ENCODE assay signal across 14 mouse cellular contexts in the genomic region with DNA sequence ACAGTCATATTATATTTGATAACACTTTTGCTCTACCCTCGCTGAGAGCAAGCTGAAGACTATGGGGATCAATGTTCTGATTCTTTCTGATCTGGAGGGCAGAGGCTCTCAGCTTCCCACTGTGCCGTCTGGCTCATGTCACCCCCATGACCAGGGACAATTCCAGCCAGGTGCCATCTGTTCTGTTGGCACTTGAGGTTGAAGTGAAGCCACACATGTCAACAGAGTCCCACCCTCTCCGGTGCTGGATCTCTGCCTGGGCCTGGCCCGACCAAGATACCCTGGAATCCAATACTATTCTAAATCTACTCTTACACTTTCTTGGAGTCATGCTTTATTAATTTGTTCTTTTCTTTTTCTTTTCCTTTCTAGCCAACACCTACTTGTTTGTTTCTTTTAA.
DNase-seq lines count a peak whose midpoint lies in the region; ATAC-seq and TF ChIP-seq lines count a peak whose summit lies in the region.
"Had no signal": no experiment of that assay in that cellular context is flagged by ENCODE, and none has a peak within 500 bp of the region (broad histone marks: within the 10 kb centered on the region; RNA-seq: fewer than 3 reads in every experiment).

No protein-coding gene starts in this region.

- no peaks in the 10 kb centered on the region for H3K9me3 ChIP-seq in forebrain, embryonic 16.5 days (ENCODE audit: control insufficient read depth, low read length)
- H3K9me3 ChIP-seq in forebrain, embryonic 15.5 days: no peaks in the 10 kb centered on the region
- H3K9me3 ChIP-seq in midbrain, postnatal 0 days (ENCODE audit: low read length): no peaks in the 10 kb centered on the region
- H3K9me3 ChIP-seq in midbrain, embryonic 10.5 days (replicated peaks): no peaks in the 10 kb centered on the region
- no peaks in the 10 kb centered on the region for H3K9me3 ChIP-seq in midbrain, embryonic 14.5 days (ENCODE audit: control insufficient read depth, low read length)
- H3K9me3 ChIP-seq: kidney, embryonic 15.5 days had no signal

- H3K27me3 ChIP-seq in forebrain, embryonic 16.5 days (replicated peaks; ENCODE audit: control insufficient read depth, insufficient read depth, low read length): no peaks in the 10 kb centered on the region
- no peaks in the 10 kb centered on the region for H3K27me3 ChIP-seq in forebrain, embryonic 15.5 days
- no peaks in the 10 kb centered on the region for H3K27me3 ChIP-seq in midbrain, postnatal 0 days (ENCODE audit: insufficient read depth, low read length)
- no peaks in the 10 kb centered on the region for H3K27me3 ChIP-seq in midbrain, embryonic 10.5 days (ENCODE audit: low read depth, poor library complexity, severe bottlenecking)
- no peaks in the 10 kb centered on the region for H3K27me3 ChIP-seq in midbrain, embryonic 14.5 days (ENCODE audit: control insufficient read depth, insufficient read depth, low read length)
- H3K27me3 ChIP-seq: kidney, embryonic 15.5 days had no signal

- H3K36me3 ChIP-seq in forebrain, embryonic 16.5 days (ENCODE audit: control insufficient read depth, insufficient read depth): no peaks in the 10 kb centered on the region
- no peaks in the 10 kb centered on the region for H3K36me3 ChIP-seq in forebrain, embryonic 15.5 days
- H3K36me3 ChIP-seq in midbrain, postnatal 0 days (ENCODE audit: insufficient read depth, low read length): no peaks in the 10 kb centered on the region
- H3K36me3 ChIP-seq in midbrain, embryonic 10.5 days: no peaks in the 10 kb centered on the region
- H3K36me3 ChIP-seq in midbrain, embryonic 14.5 days (ENCODE audit: control insufficient read depth, insufficient read depth, low read length): no peaks in the 10 kb centered on the region
- H3K36me3 ChIP-seq: kidney, embryonic 15.5 days had no signal

- no peak overlapping the region for H3K27ac ChIP-seq in forebrain, embryonic 16.5 days (ENCODE audit: low read length)
- H3K27ac ChIP-seq in forebrain, embryonic 15.5 days (replicated peaks): no peak overlapping the region
- H3K27ac ChIP-seq in midbrain, postnatal 0 days (ENCODE audit: low read depth, low read length): no peak overlapping the region
- no peak overlapping the region for H3K27ac ChIP-seq in midbrain, embryonic 10.5 days (replicated peaks)
- no peak overlapping the region for H3K27ac ChIP-seq in midbrain, embryonic 14.5 days (replicated peaks; ENCODE audit: low read depth, low read length)
- H3K27ac ChIP-seq: kidney, embryonic 15.5 days had no signal

- 0 out of 2 replicates have a peak, but pooled peaks have one; percentile 31 for ATAC-seq in forebrain, embryonic 16.5 days
- ATAC-seq in forebrain, embryonic 15.5 days (replicated peaks): no peak
- no peak for ATAC-seq in midbrain, postnatal 0 days (ENCODE audit: low FRiP score)
- ATAC-seq in midbrain, embryonic 14.5 days (ENCODE audit: low FRiP score, low TSS enrichment): no peak
- ATAC-seq: activated CD4-positive, CD25-positive, alpha-beta regulatory T cell, adult 4 months had no signal

- no peak overlapping the region for H3K9ac ChIP-seq in forebrain, embryonic 16.5 days (replicated peaks; ENCODE audit: low read depth, low read length)
- H3K9ac ChIP-seq in forebrain, embryonic 15.5 days (replicated peaks): no peak overlapping the region
- no peak overlapping the region for H3K9ac ChIP-seq in midbrain, postnatal 0 days (replicated peaks; ENCODE audit: low read length, poor library complexity, severe bottlenecking)
- no peak overlapping the region for H3K9ac ChIP-seq in midbrain, embryonic 14.5 days (replicated peaks; ENCODE audit: low read length)
- H3K9ac ChIP-seq: kidney, embryonic 15.5 days had no signal

- 66% methylated on average over 4 of the region's 4 CpGs for WGBS in forebrain, embryonic 16.5 days
- 76% methylated on average over 4 of the region's 4 CpGs for WGBS in forebrain, embryonic 15.5 days
- 89% methylated on average over 4 of the region's 4 CpGs for WGBS in midbrain, postnatal 0 days
- 91% methylated on average over 4 of the region's 4 CpGs for WGBS in midbrain, embryonic 10.5 days
- 85% methylated on average over 4 of the region's 4 CpGs for whole genome bisulfite sequencing in midbrain, embryonic 14.5 days

- H3K4me3 ChIP-seq in forebrain, embryonic 16.5 days (replicated peaks; ENCODE audit: low read length): no peak overlapping the region
- H3K4me3 ChIP-seq in forebrain, embryonic 15.5 days: no peak overlapping the region
- no peak overlapping the region for H3K4me3 ChIP-seq in midbrain, postnatal 0 days (ENCODE audit: low read depth, low read length)
- H3K4me3 ChIP-seq in midbrain, embryonic 10.5 days: no peak overlapping the region
- no peak overlapping the region for H3K4me3 ChIP-seq in midbrain, embryonic 14.5 days (replicated peaks; ENCODE audit: low read depth, low read length)
- H3K4me3 ChIP-seq: kidney, embryonic 15.5 days had no signal

- DNase-seq in midbrain, postnatal 0 days (ENCODE audit: low spot score): peak; percentile 66
- DNase-seq in midbrain, embryonic 10.5 days (ENCODE audit: low spot score): no peak
- peak; percentile 98 for DNase-seq in cerebellum, postnatal 36 days
- DNase-seq in skeletal muscle tissue, adult 2 months (ENCODE audit: low read depth, low spot score): peak; percentile 28
- no peak for DNase-seq in midbrain, embryonic 14.5 days
- DNase-seq in layer of hippocampus, adult 18-20 months (ENCODE audit: low spot score in 2 of 2): no peak
- DNase-seq: lung, postnatal 36 days; right cerebral cortex, postnatal 25 days; thymus, adult 2 months had no signal

- no peak for TF ChIP-seq CTCF in midbrain, postnatal 0 days (IDR thresholded peaks at IDR 0.05)

- no peak overlapping the region for H3K4me2 ChIP-seq in forebrain, embryonic 16.5 days (ENCODE audit: low read length)
- H3K4me2 ChIP-seq in forebrain, embryonic 15.5 days (replicated peaks): no peak overlapping the region
- H3K4me2 ChIP-seq in midbrain, postnatal 0 days (ENCODE audit: low read depth, low read length, poor library complexity, severe bottlenecking): no peak overlapping the region
- no peak overlapping the region for H3K4me2 ChIP-seq in midbrain, embryonic 14.5 days (ENCODE audit: low read length)
- H3K4me2 ChIP-seq: kidney, embryonic 15.5 days; midbrain, embryonic 11.5 days had no signal

- H3K4me1 ChIP-seq in forebrain, embryonic 16.5 days (replicated peaks; ENCODE audit: control insufficient read depth, insufficient read depth, low read length): no peaks in the 10 kb centered on the region
- H3K4me1 ChIP-seq in forebrain, embryonic 15.5 days: no peaks in the 10 kb centered on the region
- H3K4me1 ChIP-seq in midbrain, postnatal 0 days (ENCODE audit: insufficient read depth, low read length): no peaks in the 10 kb centered on the region
- H3K4me1 ChIP-seq in midbrain, embryonic 10.5 days: no peaks in the 10 kb centered on the region
- H3K4me1 ChIP-seq in midbrain, embryonic 14.5 days (ENCODE audit: control insufficient read depth, insufficient read depth, low read length): no peaks in the 10 kb centered on the region
- H3K4me1 ChIP-seq: kidney, embryonic 15.5 days had no signal

Comparison
In these comparisons a context has a peak if more than half of its experiments do, and no peak if none do; other contexts are left out.
1. DNase-seq: peak in midbrain, postnatal 0 days (single experiment), cerebellum, postnatal 36 days (2 of 2) and skeletal muscle tissue, adult 2 months (single experiment); none in midbrain, embryonic 10.5 days (single experiment), midbrain, embryonic 14.5 days (single experiment) and layer of hippocampus, adult 18-20 months (0 of 2).